Mouse (Mus musculus) kidney, postnatal 36 days (tissue): ENCODE data around the gene Rab6a.
A peak's percentile ranks its signal among the peaks of the same experiment; 100 is the strongest.
"Not testable (repeated sequence)": the region's sequence is repeated elsewhere in the genome, so short reads cannot be mapped to it uniquely, and the experiment has no call there.

ENCODE experiments used
- DNase-seq, 2 experiments: peaks; one replicate each; pipeline ENCODE4 v3.0.0; 2021 to 2022; ENCODE audit warnings: mixed read lengths in 2 of 2

Gene Rab6a

DNA sequence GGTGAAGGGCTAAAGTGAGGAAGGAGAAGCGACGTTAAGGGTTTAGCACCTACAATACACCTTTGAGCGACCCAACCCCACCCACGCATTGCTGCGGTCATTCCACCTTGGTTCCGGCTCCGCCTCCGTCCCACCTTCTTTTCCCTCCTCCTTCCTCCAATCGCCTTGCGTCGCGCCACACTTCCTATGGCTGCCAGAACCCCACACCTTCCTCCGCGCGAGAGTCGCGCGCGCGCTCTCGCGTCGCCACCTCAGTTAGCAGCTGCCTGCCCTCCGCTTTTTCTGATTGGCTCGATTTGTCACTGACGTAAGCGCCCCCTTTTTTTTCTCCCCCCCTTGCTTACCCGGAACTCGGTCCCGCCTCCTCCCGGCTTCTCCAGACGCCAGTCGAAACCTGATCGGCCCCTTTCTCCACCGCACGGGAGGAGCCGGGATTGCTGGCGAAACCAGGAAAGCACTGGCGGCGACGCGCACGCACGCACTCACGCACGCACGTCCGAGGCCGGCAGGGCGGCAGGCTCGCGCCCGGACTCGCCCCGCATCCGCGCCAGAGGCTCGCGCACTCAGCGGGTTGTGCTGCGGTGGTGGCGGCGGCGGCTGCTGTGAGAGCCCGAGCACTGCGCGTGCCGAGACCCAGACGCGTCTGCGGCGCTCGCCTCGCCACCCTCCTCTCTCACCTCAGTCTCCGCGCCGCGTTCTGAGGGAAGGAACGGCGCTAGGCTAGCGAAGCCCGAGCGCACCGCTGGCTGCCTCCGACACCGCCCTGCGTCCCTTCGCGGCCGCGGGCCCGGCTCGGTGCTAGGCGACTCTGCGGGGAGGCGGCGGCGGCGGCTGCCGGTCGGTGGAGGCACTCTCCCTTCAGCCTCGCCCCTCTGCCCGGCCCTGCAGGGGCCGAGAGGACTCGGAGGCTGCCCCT is at the start of gene Rab6a:
Rab6a (plus strand) TSS at position 197 of the 916 bp plus-strand sequence.
- peak; percentile 98 to 99 for DNase-seq

DNA sequence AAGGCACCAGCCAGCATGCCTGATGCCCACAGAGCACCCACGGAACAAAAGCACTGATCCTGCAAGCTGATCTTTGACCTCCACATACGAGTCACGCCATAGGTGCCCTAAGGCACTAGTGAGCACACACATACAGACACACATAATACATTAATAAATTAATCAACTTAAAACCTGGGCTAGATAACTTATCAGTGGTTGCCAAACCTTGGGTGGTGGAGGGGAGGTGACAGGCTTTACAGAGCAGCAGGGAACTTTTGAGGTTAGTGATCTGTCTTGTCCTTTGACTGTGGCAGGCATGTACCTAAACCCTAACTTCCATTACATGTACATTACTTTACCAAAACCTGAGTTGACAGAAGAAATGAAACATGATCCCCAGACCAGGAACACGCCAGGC is 47.9 kb upstream of the Rab6a start:
- DNase-seq = no peak

DNA sequence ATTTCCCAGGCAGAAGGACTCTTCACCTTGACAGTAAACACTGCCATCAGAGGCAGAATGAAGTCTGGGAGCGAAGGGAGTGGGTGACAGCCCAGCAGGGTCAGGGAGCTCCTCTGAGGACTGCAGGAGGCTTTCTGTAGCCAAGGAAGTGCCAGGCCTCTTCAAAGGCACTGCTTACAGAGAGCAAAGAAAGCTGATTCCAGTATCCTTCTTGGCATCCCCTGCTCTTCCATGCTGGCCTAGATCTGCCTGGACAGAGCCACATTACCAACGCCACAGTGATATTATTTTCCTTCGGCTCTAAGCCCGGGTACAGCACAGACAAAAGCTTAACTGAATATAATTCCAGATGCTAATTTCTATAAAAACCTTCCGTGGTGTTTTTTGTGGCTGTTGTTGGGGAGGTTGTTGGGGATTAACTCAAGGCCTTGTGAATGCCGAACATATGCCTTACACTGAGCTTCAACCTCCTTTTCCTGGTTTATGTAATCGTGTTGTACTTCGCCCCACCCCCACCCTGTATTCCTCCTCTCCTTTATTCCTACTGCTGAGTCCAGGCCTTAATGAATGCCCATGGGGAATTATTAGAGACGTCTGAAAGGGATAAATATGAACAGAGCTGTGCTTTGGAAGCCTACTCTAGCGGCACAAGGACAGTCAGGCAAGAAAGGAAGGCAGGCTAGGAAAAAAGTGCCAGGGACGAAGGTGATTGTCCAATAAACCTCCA is 45.2 kb upstream of the Rab6a start:
- DNase-seq = no peak

DNA sequence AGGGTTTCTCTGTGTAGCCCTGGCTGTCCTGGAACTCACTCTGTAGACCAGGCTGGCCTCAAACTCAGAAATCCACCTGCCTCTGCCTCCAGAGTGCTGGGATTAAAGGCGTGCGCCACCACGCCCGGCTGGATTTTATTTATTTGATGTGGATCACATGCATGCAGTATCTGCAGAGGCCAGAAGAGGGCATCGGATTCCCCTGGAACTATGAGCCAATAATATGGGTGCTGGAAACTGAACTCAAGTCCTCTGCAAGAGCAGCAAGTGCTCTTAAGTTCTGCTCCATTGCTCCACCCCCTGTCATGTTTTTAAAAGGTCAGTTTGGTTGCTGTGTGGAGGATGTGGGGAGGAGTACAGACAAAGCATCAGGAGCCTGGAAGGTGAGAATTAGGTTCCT is 40.0 kb upstream of the Rab6a start:
- not testable (repeated sequence) for DNase-seq

DNA sequence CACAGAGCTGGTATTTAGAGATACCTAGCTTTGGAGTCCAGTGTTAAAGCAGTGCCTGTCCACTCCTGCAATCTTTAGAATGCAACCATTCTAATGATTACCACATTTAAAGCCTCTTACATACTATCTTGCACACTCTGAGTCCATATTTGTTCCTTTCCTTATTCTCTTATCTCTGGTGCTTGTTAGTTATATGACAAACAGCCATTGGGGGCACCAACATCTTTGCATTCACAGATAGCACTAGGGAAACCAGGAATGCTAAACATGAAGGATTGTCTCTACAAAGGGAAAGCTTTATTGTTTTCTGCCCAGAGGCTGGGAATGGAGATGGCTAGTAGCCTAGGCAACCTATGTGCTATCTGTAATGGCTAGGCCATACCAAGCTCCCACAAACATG is 37.3 kb upstream of the Rab6a start:
- no peak for DNase-seq

DNA sequence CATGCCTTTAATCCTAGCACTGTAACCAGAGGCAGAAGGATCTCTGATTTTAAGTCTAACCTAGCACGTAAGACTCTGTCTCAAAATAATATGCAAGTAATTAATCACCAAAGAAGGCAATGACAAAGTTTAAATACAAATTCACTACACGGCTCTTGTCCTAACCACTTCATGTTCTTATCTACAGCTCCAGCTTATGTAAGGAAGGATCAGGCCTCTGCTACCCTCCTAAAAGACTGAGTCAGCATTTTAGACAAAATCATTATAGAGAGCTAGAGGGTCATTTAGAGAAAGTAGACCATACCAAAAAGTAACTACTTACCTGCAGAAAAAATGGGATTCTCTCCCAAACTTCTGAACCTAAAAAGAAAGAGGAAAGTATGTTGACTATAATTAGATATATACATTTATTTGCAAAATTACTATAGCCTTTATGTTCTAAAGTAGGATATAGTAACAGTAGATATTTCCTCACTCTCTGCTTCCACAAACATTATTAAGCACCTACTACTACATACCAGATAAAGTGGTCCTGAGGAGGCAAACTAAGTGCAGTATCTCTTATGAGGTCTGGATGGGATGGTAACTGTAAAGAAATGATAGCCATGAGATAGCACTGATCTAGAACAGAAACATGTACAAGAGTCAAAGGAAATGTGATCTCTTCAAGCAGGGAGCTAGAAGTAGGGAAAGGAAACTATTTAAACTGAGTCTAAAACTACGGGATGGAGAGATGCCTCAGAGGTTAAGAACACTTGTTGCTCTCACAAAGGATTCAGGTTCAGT is 36.1 kb upstream of the Rab6a start:
- DNase-seq = no peak

DNA sequence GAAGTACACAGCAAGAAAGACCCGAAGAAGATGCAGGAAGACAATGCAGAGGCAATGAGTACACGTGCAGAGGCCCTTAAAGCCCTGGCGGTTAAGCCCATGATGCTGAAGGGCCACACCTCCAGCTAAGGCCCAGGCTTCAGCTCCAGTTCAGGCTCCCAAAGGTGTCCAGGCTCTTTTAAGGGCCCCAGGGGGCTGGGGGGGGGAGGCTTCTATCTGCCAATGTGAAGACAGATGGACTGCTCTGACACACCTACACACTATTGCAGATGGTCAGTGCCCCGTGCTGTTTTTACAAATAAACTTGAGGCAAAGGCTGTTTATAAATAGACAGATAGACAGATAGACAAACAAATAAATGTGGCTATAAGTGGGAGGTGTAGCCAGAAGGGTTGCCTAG is 35.1 kb upstream of the Rab6a start:
- no peak for DNase-seq

DNA sequence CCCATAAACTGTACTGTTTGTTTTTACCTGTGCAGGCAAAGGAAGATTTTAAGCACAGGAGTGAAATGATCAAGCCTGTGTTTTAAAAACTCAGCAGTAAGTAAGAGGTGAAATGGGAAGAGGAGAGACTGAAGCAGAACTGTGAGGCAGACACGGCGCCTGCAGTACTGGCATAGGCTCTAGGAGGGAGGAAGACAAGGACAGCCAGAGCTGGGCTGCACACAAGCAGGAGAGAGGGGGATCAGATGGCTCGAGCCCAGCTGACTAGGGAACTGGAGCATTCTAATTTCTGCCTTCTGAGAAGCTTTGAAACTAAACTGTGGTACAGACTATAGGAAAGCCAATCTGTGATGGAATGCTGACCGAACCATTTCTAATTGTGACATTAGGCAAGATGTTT is 34.5 kb upstream of the Rab6a start:
- DNase-seq = no peak

DNA sequence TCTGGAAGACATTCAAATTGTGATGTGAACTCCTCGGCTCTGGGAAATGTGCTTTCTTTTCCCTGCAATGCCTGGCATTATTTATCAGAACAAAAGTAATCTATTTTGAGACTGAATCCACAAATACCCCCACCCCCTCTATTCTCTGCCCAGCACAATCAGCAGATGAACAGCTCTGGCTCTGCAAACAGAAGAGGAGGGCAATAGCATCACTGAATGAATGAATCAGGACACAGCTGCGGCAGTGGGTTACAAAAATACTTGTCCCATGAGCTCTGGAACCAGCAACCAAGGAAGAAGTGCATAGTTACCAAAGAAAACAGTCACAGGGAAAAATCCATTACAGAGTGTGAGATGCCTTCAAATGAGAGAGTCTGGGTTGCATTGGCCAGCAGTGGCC is 28.4 kb upstream of the Rab6a start:
- DNase-seq = no peak

DNA sequence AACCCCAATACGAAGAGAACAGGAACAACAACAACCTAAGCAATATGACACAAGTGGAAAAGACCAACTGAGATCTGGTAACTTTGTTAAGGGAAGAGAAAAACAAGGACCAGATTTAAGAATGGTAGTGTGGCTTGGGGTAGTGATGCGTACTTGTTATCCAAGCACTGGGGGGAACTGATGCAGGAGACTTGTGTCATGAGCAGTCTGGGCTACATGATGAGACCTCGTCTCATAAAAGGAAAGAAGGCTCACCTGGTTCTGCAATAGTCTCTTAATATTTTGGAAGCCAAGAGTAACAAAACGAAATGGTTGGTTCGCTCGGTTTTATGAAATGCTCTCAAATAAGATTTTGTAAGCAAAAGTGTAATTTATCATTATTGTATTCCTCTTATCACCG is 25.0 kb upstream of the Rab6a start:
- no peak for DNase-seq

DNA sequence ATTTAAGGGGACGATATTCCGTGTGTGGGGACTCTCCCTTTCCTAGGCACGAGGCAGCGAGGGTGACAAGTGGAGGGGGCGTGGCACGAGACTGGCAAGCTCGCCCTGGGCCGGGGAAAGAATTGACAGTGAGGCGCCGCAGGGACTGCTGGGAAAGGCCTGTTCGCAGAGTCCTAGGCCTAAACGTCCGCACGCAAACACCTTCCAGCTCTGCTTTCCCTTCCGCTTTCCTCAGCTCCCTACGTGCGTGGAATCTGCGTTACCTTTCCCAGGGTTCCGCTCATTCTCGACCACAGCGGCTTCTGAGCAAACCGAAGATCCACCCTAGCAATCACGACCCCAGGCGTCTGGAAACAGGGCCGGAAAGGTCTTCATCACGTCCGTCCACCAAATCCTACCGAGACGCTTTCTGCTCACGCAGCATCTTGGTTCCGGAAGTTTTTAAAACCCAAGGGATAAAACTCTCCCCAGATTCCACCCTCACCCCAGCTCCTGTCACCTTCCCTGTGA is 24.4 kb upstream of the Rab6a start:
- peak; percentile 92 to 94 for DNase-seq

DNA sequence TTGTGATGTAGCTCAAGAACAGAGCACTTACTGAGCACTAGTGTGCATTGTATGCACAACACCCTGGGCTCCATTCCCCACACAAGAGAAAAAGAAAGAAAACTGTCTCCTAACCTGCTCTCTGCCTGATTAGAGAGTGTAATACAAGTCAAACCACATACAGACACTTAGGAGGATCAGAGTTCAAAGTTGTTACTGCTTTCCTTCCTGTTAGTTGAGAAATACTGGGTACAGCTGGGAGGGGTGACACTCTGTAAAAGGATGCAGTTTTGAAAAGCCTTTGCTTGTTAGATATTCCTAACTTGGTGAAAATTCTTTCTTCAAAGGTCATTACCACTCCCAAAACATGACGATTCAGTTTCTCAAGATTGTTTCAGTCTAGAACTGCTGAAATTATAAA is 17.4 kb upstream of the Rab6a start:
- no peak for DNase-seq

DNA sequence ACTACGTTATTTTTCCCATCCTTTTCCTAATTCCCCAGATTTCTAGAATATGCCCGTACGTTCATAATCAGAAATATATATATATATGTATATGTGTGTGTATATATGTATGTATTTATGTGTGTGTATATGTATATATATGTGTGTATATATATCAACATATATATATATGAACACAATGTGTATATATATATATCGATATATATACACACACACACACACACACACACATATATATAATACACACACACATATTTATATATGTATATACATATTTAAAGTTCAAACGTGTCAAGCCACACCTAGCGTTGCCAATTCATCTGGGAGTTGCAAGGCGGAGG is 16.7 kb upstream of the Rab6a start:
- no peak for DNase-seq

DNA sequence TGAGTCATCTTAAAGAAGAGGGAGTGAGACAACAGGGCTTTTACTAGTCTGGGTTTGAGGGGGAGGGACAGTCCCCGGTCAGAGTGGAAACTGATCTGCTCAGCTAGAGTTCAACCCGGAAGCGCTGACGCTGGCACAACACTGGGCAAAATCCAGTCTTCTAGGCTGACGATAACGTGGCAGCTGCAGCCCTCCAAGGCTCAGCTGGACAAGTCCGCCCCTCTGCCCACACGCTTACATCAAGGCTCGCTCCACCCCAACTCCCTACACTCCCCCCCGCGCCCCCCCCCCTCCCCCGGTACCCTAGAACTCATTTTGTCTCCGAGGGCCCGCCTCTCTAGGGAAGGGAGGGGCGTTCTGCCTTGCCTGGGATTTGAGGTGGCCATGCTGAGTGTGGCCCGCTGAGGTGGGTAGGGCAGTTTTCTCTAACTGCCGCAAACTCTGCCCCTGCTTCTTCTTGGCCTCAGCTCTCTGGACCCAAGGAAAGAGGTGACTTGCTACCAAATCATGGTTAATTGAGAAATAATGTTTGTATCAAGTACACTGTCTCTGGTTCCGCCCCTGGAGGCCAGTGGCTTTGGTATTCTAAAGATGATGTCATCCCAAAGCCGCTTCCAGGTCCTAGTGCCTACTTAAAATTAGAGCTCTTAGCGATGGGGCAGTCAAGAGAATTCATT is 16.2 kb upstream of the Rab6a start:
- DNase-seq = peak; percentile 89 to 90

DNA sequence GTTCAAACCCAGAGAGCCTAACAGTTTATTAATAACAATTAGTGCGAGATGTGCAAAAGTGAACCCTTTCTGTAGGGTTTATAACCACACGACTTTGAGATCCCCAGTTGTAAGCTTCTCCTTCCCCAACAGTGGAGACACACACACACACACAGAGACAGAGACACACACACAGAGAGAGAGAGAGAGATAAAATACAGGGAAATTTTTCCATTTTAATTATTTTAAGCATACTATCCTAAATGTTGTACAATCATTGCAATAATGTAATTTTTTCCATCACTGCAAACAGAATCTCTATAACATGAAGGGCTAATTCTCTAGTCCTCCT is 15.7 kb upstream of the Rab6a start:
- no peak for DNase-seq

DNA sequence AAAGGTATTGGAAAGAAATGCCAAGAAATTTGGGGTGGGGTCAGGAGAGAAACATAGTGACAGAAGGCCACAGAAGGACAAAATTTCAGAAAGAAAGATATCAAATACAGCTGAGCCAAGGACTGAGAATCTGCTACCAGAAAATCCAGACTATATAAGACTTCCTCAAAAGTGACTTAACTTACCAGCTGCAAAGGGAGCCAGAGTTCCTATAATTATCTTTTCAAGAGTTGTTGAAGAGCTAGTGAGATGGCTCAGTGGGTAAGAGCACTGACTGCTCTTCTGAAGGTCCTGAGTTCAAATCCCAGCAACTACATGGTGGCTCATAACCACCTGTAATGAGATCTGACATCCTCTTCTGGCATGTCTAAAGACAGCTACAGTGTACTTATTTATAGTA is 13.9 kb upstream of the Rab6a start:
- no peak for DNase-seq

DNA sequence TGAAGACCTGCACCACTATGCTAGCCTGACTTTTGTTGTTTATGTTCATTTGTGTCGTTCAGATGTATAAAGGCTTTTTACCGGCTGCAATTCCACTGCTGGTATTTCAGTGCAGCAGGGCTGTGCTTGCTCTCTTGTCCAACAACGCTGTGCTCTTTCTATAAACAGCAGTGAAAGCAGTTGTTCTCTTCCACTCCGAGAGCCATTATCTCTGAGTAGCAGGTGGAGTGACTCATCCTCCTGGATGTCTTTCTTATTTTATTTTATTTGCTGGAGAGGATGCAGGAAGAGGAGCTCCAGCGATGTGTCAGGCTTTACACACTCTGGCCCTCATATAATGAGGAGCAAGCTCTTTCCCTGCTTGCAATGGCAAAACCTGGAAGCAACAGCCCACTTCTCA is 7.0 kb upstream of the Rab6a start:
- DNase-seq = no peak

DNA sequence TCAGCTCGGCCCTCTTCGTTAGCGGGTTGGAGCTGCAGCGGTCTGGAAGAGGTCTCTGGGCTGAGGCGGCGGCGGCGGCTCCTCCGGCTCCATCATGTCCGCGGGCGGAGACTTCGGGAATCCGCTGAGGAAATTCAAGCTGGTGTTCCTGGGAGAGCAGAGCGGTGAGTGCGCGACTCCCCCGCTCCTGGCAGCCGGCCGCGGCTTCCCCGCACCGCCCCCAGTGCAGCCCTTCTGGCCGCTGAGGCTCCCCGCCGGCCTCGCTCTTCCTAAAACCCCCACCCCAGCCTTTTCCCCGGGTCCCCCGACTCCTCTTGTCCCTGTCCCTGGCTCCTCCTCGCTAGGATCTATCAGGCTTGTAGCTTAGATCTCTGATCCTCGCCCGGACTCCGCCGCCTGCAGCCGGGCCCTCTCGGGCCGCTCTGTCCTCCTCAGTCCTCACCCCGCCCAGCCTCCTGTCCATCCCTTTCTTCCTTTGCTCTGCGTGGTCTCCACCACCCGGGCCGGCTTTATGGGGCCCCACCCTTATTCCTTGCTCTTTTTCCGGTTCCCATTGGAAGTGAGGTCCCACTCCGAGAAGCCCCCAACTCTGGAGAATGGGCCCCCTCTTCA is 1.0 kb downstream of the Rab6a start, which contains the start of gene Mrpl48:
Mrpl48 (minus strand) TSS at position 172 of the 612 bp plus-strand sequence.
- DNase-seq = peak; percentile 39 to 66

DNA sequence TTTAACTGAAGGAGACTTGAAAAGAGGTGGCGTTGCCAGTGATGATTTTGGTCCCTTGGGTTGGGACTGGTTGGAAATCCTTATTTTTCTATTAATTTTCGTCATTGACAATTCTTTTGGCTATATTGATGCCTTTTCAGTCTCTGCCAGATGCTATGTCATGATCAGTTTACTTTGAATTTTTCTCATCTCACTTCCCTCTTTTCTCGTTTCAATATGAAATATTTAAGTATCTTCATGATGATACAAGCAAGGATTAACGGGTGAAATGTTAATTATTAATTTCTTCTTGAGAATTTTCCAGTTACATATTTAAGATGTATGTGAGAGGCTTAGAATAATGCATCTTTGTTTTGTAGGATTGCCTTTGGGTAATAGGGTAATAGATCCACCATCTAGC is 1.7 kb downstream of the Rab6a start:
- no peak for DNase-seq

DNA sequence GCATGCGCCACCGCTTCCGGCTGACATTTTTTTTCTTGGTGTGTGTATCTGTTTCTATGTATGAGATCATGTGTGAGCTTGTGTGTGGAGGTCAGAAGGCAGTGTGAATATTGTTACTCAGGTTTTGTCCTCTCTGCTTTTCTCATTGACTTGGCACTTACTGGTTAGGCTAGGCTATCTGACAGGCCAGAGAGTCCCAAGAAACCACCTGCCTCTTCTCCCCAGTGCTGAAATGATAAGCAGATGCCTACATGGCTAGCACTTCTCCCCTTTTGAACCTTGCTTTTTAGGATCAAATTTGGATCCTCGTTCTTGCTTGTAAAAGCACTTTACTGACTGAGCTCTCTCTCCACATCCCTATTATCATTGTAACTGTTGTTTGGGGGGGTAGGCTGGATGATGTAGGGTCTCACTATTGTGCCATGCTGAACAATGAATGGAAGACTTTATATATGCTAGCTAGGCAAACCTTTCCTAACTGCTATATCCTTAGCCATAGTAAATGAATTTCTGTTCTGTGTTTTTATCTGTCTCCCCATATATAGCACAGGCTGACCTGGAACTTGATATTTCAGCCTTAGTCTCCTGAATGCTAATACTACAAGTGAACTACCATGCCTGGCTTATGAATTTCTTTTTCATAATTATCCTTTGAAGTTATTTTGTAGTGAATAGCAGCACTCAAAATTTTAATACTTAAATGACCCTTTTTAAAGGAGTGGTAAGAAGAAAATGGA is 9.1 kb downstream of the Rab6a start:
- DNase-seq = no peak

DNA sequence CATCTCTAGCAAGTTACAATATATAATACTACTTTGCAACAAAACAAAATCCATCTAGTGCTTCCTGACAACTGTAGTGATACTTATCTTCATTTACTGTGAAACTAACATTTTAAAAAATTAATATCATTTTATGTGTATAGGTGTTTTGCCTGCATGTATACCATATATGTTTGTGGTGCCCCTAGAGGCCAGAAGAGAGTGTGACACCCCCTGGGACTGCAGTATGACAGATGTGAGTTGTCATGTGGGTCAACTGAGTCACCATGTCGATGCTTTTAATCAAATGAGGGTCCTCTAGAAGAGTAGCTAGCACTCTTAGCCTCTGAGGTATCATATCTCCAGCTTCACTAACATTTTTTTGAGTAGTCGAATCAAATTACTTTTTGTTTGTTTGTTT is 15.1 kb downstream of the Rab6a start:
- no peak for DNase-seq

DNA sequence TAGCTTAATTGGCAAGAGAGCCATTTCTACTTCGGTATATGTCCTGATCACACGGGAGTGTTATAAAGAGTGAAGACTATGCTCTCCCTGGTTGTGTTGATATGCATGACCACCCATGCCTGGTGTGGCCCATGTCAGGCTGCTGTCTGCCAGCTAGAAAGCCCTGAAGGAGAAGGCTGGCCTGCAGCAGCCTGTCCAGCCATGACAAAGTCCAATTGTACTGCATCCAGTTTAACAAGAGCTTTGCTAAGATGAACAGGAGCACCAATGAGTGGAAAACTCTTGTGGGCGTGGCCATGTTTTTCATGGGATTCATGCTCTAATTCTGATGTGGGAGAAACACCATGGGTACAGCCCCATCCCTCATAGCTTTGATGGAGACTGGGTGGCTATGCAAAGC is 17.3 kb downstream of the Rab6a start:
- DNase-seq = peak; percentile 80 to 91
